Mouse (Mus musculus): Measurements from ENCODE around the gene Rab3a.

DNA sequence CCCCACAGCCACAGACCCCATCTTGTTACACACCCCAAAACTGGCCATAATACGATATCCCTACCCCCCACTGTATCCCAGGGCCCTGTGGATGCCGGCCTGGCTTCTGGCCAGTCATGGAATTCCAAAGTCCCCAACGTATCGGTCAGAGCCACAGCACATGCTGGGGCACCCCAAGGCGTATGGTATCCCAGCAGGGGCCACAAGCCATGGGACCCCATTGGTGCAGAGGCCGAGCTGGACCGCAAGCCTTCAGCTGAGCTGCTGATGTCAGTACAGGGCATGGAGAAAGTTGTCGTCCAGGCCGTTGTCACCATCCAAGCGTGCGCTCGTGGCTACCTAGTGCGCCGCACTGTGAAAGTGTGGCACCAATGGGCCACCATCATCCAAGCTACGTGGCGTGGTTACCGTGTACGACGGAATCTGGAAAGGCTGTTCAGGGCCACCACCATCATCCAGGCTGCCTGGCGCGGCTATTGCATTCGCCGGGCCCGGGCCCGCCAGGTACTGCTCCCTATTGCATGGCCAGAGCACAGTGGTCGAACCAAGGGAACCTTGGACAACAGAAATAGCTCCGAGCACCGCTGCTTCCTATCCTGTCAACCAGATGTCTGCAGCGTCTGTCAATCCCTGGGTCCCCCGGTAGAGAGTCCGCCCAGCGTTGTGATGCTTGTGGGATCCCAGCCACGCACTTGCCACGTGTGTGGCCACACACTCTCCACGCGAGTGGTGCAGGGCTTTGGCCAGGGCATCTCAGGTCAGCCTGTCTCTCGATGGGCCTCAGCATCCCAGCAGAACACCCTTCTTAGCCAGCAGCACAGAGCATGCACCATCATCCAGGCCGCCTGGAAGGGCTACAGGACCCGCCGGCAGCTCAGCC is 37.7 kb upstream of the Rab3a start:
- TF ChIP-seq CTCF (IDR thresholded peaks at IDR 0.05; ENCODE audit: extremely low read depth, insufficient read depth, low read length), result no peak
- no peak for TF ChIP-seq POLR2A (IDR thresholded peaks at IDR 0.05; ENCODE audit: extremely low read depth, insufficient read depth, low read length)
